Mouse (Mus musculus): ENCODE measurements around the gene Slc41a2.

Gene Slc41a2

GRCm38 (mm10) chr10:83301687-83302086 is 36.0 kb downstream of the Slc41a2 start:
- no peak for DNase-seq (ENCODE audit: low spot score)

DNA sequence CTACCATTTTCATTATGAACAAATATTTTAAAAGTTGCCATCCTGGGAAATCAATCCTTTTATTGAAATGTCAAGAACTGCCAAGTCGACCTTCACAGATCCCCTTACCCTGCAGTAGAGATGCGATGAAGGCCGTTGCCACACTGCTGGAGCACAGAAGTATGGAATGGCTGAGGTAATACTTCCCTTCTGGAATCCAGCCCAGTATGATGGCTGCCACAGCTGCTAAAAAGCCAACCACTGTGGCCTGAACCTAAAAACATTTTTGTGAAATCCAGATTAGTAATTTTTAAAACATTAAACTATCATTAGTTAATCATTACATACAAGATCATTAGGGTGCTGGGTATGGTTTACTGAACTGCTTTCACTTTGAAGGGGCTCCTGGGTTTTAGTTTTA is 36.6 kb downstream of the Slc41a2 start:
- DNase-seq (ENCODE audit: low spot score) = no peak

DNA sequence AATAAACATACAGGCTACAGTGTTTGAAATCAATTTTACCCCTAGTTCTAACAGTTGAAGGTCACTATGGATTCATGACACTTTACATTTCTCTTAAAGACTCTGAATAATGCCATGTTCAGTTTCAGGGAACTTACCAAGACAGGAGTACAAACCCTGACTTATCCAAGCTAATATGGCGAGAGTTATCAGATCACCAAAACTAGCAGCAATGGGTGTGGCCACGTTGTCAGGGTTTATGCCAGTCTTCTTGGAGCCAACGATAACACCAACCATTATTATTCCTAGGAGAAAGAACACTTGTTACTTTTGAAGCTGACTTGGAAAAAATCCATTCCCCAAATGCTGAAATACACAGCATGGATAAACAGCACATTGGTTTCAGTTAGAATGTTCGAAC is 40.7 kb downstream of the Slc41a2 start:
- no peak for DNase-seq (ENCODE audit: low spot score)

DNA sequence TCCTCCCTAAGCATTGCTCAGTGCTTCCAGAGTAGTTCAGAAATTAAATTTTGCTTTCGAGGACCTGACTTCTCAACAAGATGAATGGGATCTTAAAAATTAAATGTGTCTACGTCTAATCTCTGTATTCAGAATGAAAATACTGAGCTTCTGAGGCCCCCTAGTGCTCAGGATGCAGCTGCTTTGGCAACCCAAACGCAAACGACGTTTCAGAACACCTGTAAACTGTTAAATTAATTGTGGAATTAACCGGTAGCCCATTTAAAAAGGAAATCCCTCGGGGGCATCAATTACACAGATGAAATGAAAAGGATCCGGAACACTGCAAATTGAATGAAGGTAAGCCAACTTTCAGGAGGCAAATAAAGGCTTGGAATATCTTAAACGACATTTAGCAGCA is 42.9 kb downstream of the Slc41a2 start:
- DNase-seq (ENCODE audit: low spot score) = peak; percentile 33

- no peak for DNase-seq (ENCODE audit: low spot score)
Observed at GRCm38 (mm10) chr10:83293352-83293751, 44.3 kb downstream of the Slc41a2 start.

DNA sequence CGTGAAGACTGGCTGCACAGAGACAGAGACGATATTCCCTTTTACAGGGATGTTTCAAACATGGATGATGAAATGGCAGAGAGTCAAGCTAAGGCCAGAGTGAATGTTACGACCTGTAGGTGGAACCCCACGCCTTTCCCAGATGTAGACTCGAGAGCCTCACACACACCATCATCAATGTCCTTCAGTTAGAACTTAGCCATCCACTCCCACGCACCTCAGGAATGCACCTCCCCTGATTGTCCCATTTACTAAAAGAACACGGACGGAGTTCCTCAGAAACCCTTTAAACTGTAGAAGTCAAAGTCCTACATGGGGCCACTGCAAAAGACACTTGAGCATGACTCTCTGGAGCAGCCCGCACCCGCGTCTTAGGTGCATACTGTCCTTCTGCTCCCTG is 46.0 kb downstream of the Slc41a2 start:
- DNase-seq (ENCODE audit: low spot score) = no peak

DNA sequence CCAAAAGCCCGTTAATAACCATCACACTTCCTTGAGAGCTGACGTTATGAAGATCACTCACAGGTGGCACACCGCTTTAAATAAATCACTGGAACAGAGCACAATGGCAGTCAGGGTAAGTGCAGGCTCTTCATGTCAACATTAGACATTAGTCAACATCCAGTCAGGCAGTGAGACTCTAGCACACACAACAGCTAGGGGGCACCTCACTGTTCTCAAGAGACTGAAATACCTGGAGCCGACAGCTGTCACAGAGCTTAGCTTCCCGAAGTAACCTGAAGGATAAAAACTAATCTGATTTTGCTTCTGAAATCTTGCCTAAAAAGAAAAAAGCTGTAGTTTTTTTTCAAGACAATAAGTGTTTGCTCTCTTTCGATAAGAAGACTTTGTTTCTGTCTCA is 49.9 kb downstream of the Slc41a2 start:
- no peak for DNase-seq (ENCODE audit: low spot score)

- DNase-seq (ENCODE audit: low spot score) = no peak
Observed at GRCm38 (mm10) chr10:83286399-83286798, 51.3 kb downstream of the Slc41a2 start.

- DNase-seq (ENCODE audit: low spot score) = no peak
Observed at GRCm38 (mm10) chr10:83285724-83286256, 51.9 kb downstream of the Slc41a2 start.

GRCm38 (mm10) chr10:83284916-83285315 is 52.8 kb downstream of the Slc41a2 start:
- no peak for DNase-seq (ENCODE audit: low spot score)

- DNase-seq (ENCODE audit: low spot score) = peak; percentile 12
Observed at GRCm38 (mm10) chr10:83266731-83267130, 71.0 kb downstream of the Slc41a2 start.

DNA sequence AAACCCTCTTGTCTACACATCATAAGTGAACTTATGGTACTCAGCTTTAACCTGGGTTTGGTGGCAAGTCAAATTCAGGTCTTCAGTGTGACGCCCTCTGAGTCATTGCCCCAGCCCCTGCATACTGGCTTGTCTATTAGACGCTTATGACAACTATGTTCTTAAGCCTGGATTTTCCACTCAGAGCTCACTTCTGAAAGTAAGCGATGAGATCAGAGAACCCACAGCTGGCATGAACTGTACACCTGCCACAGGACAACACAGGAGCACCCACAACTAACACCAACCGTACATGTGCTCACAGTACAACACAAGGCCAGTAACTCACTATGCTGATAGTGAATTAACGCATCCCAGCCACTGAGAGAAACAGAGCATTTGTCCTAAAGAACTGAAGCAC is 71.4 kb downstream of the Slc41a2 start:
- no peak for DNase-seq (ENCODE audit: low spot score)

DNA sequence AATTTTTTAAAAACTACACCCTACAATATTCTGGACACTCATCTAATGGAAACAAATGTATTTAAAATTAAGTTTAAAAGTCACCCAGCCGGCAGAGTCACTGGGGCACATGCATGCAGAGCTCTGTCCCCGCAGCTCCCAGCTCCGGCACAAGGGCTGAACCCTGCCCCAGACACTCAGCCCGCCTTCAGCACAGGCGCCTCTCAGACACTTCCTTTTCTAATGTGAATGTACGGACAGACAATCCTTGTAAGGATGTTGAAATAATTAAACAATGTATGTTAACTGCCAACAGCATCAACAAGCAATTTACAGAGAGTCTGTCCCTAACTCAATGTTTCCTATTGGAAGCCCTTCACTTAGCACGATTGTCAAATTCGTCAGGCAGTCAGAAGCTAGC is 73.0 kb downstream of the Slc41a2 start:
- DNase-seq (ENCODE audit: low spot score) = no peak

DNA sequence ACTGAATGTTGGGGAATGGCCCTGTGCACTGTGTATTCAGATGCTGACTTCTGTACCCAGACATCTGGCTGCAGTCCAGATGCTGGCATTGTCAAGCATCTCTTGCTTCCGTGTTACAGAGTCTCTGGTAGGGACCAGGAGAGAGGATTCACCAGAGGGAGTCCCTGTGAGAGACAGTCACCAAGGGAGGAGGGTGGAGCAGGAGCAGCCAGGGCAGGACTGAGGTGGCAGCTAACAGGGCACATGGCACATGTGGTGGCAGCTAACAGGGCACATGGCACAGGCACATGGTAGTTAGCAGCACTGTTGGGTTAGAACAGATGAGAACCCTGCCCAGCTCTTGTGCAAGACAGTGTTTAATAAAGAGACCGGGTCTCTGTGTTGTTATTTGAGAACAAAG is 73.6 kb downstream of the Slc41a2 start:
- DNase-seq (ENCODE audit: low spot score) = no peak

DNA sequence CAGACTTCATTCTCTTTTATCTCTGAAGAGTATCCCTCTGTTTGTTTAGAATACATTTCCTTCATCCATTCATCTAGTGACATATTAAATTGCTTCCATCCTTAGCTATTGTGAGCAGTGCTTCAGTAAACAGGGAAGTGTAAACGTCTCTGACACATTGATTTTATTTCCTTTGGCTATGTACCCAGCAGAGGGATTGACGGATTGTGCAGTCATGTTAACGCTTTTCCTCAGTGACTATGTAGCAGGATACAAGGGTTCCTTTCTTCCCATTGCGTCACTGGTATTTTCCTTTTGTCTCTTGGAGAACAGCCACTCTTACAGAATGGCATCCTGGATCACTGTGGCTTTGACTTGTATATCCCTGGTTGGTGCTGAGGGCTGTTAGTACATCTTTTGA is 76.4 kb downstream of the Slc41a2 start:
- DNase-seq (ENCODE audit: low spot score) = no peak

GRCm38 (mm10) chr10:83251377-83251776 is 86.3 kb downstream of the Slc41a2 start:
- DNase-seq (ENCODE audit: low spot score) = peak; percentile 57

DNA sequence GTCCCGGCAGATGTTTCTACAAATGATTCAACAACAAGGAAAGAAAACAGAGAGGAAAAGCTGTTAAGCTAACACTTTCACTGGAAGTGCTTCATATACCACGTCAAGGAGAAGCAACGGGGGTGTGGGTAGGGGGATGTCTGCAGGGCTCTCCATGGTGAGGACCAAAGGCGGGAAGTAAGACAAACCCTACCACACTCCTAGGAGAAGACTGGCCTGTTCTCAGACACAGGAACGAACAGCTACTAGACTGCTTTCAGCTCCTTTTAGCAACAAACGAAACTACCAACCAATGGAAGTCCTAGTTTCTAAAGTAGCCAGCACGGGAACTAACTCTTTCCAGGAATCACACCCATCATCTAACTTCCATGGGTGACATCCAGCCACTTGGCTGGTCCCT is 89.6 kb downstream of the Slc41a2 start:
- no peak for DNase-seq (ENCODE audit: low spot score)

- DNase-seq (ENCODE audit: low spot score) = peak; percentile 15
Observed at GRCm38 (mm10) chr10:83245720-83246119, 92.0 kb downstream of the Slc41a2 start.

- DNase-seq (ENCODE audit: low spot score) = peak; percentile 54
Observed at GRCm38 (mm10) chr10:83244131-83244530, 93.6 kb downstream of the Slc41a2 start.

DNA sequence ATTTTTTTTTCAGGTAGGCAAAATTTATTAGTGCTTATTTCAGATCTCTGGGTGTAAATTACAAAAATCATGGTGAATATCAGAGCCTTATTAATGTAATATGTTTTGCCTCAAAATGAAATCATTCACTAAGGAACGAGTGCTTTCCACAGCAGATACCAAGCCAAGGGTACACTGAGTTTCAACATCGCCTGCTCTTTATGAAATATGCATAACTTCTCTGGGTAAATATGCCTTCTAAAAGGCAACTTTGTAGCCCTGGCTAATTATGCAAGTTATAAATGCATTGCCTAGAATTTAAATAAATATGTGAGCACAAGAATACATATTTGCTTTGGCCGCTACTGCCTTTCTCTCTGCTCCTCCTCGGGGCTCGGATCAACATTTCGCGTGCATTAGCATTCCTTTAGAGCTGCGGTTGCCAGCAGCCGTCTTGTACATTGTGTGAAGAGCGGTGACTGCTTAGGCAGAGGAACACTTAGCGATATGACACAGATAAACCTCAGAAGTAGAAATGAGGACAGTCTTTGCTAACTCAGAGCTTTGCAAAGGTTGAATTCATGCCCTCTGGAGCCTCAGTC is 95.5 kb downstream of the Slc41a2 start:
- DNase-seq (ENCODE audit: low spot score) = no peak

GRCm38 (mm10) chr10:83234391-83234790 is 103.3 kb downstream of the Slc41a2 start:
- DNase-seq (ENCODE audit: low spot score) = no peak

- DNase-seq (ENCODE audit: low spot score) = no peak
Observed at GRCm38 (mm10) chr10:83233967-83234366, 103.7 kb downstream of the Slc41a2 start.

DNA sequence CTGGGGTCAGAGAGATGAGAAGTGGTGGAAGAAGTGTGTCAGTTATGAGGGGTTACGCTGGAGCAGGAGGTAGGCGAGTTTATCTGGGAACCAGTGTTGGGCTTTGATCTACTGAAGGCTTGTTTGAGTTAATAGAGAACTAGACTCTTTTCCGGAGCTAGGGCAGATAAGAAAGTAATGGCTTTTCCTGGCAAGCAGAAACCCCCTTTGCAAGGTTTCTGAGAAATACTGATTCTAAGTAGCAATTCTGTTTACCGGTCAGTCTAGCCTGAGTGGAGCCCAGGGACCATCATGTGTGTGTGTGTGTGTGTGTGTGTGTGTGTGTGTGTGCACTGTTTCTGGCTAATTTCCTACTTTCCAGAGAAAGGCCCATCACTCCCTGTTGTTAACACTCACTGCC is 109.1 kb downstream of the Slc41a2 start:
- no peak for DNase-seq (ENCODE audit: low spot score)

GRCm38 (mm10) chr10:83224999-83225398 is 112.7 kb downstream of the Slc41a2 start:
- peak; percentile 72 for DNase-seq (ENCODE audit: low spot score)

All from embryo, embryonic 10.5 days (tissue).